Mouse (Mus musculus) brain, embryonic 14.5 days (tissue): ENCODE measurements around the gene Foxn1.

Experiments
- CTCF ChIP-seq: fragments of 200-500 bp; IDR thresholded peaks from 2 replicates; pipeline ENCODE4 v1.5.1; 2012; ENCODE audit warnings: inconsistent platforms, mild to moderate bottlenecking, moderate library complexity, borderline replicate concordance; ENCODE audit not compliant: insufficient read depth, insufficient read length; ENCODE audit errors: extremely low read depth
- POLR2A ChIP-seq: fragments of 200-500 bp; IDR thresholded peaks from 2 replicates; pipeline ENCODE4 v1.6.1; 2012; ENCODE audit warnings: mild to moderate bottlenecking, inconsistent platforms, borderline replicate concordance; ENCODE audit not compliant: poor library complexity, insufficient read depth, insufficient read length, severe bottlenecking; ENCODE audit errors: extremely low read depth

- TF ChIP-seq POLR2A (no peak), CTCF (no peak)
These were observed 67.9 kb downstream of the Foxn1 start for GRCm38 (mm10) chr11:78318411-78318810.
